Mouse (Mus musculus) testis, adult 2 months (tissue): ENCODE measurements around the gene Gm10188. TPM values are rescaled to one million over a fixed set of nuclear protein-coding genes. Genes with fewer than 3 reads are reported as not detected.

Experiments used
- H3K27ac ChIP-seq: fragments of 200-500 bp; 2 replicates; pipeline ENCODE4 v1.5.1; 2012; ENCODE audit warnings: low read depth, low read length; ENCODE audit not compliant: control insufficient read depth, insufficient read depth
- H3K27me3 ChIP-seq: fragments of 200-500 bp; 2 replicates; pipeline ENCODE4 v1.6.1; 2012; ENCODE audit warnings: mild to moderate bottlenecking, low read length, moderate library complexity; ENCODE audit not compliant: control insufficient read depth, insufficient read depth
- H3K36me3 ChIP-seq: fragments of 200-500 bp; 2 replicates; pipeline ENCODE4 v1.6.1; 2012; ENCODE audit warnings: mild to moderate bottlenecking, low read length; ENCODE audit not compliant: control insufficient read depth, insufficient read depth
- H3K4me1 ChIP-seq: fragments of 200-500 bp; 2 replicates; pipeline ENCODE4 v1.6.1; 2012; ENCODE audit warnings: low read length; ENCODE audit not compliant: control insufficient read depth, insufficient read depth
- H3K4me3 ChIP-seq: fragments of 200-500 bp; 2 replicates; pipeline ENCODE4 v1.5.1; 2012; ENCODE audit warnings: low read depth, mild to moderate bottlenecking, low read length, moderate library complexity, mixed read lengths; ENCODE audit not compliant: control insufficient read depth
- CTCF ChIP-seq: fragments of 200-500 bp; IDR thresholded peaks from 2 replicates; pipeline ENCODE4 v1.5.1; 2012; ENCODE audit warnings: low read depth, mild to moderate bottlenecking, inconsistent platforms, low read length, moderate library complexity; ENCODE audit not compliant: control insufficient read depth, insufficient read depth, insufficient replicate concordance
- POLR2A ChIP-seq: fragments of 200-500 bp; IDR thresholded peaks from 2 replicates; pipeline ENCODE4 v1.6.1; 2012; ENCODE audit warnings: low read depth, mild to moderate bottlenecking, inconsistent platforms, low read length, moderate library complexity; ENCODE audit not compliant: control insufficient read depth
- polyA plus RNA-seq: library from polyadenylated mRNA; depleted of rRNA; stranded (reverse); fragments of >200 nt; gene quantifications from 2 replicates; pipeline ENCODE4 v1.2.3, GENCODE M21; 2012; rRNA removed

Gm10188 gene
- polyA plus RNA-seq, 1 experiment = 4.0 TPM

DNA sequence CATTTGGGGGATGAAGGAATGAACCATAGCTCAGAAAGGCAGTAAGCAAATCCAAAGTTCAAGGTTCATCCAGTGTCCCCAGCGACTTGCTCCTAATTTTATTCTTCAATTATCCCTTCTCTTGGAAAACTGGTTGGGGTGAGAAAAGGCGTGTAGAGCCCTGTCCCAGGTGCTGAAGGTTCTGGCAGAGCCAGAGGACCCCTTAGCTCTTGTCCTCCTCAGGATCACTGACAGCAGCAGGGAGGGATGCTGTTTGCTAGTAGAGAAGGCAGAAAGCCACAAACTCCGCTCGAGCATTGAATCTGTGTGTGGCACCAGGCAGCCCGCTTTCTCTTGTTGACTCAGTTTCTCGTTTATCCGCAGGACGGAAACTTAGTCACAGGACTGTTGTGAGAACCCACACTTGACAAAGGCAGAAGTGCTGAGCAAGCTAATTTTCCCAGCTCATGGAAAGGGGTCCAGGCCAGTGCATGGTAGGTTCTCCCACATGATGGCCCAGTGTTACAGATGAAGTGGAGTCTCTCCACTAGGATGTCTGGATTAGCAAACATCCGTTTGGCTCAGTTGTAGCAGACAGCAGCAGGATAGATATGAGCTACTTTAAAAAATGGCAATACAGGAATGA, 41.0 kb downstream of the Gm10188 start:
- Histone ChIP-seq H3K4me1 (peaks cover 16% of the 10 kb centered on the region), H3K4me3 (no peak overlapping the region), H3K27me3 (peaks cover 7% of the 10 kb centered on the region; the same call in 1 of the 2 replicates), H3K36me3 (no peaks in the 10 kb centered on the region), H3K27ac (no peak overlapping the region)
- TF ChIP-seq CTCF = no peak
- TF ChIP-seq POLR2A = no peak

DNA sequence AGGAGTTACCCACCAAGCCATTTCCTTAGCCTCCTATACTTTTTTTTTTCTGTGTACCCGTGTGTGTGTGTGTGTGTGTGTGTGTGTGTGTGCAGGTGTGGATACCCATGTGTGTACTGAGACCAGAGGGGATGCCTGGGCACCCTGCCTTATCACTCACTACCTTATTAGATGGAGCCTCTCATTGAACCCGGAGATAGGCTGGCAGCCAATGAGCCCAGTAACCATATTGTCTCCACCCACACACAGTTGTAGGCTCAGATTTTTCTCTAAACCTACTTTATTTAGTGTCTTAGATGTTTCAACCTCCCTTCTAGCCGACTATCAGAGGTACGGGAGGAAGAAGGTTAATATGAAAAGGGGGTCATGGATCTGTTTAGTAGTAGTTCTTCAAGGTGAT, 43.3 kb downstream of the Gm10188 start:
- no peak overlapping the region for H3K27ac ChIP-seq
- H3K27me3 ChIP-seq = peaks cover 6% of the 10 kb centered on the region; the same call in 1 of the 2 replicates
- H3K4me3 ChIP-seq = no peak overlapping the region
- H3K4me1 ChIP-seq = peaks cover 15% of the 10 kb centered on the region
- no peaks in the 10 kb centered on the region for H3K36me3 ChIP-seq
- TF ChIP-seq CTCF = no peak
- no peak for TF ChIP-seq POLR2A

Other genes starting within 250 kb of the Gm10188 start
- 3.9 and 4.3 TPM in 2 replicates for gene Elk4, start 222.2 kb downstream of the Gm10188 start, polyA plus RNA-seq
- 0.10 and 0.31 TPM in 2 replicates for gene Mfsd4a, start 161.7 kb downstream of the Gm10188 start, polyA plus RNA-seq
- 24.9 and 27.1 TPM in 2 replicates for gene Cdk18, start 90.1 kb downstream of the Gm10188 start, polyA plus RNA-seq
- 162 and 173 TPM in 2 replicates for gene Lemd1, start 38.3 kb downstream of the Gm10188 start, polyA plus RNA-seq
- gene AC124108.1, start 38.3 kb downstream of the Gm10188 start, polyA plus RNA-seq = 0.07 and 0.14 TPM in 2 replicates
- 0.69 and 0.70 TPM in 2 replicates for gene Klhdc8a, start 68.9 kb upstream of the Gm10188 start, polyA plus RNA-seq
- 3.1 and 4.7 TPM in 2 replicates for gene Nuak2, start 86.4 kb upstream of the Gm10188 start, polyA plus RNA-seq
- 1.7 and 1.8 TPM in 2 replicates for gene Tmcc2, start 161.5 kb upstream of the Gm10188 start, polyA plus RNA-seq
- 3.3 and 3.7 TPM in 2 replicates for gene Dstyk, start 187.8 kb upstream of the Gm10188 start, polyA plus RNA-seq
- gene Rbbp5, start 247.6 kb upstream of the Gm10188 start, polyA plus RNA-seq = 6.7 and 9.1 TPM in 2 replicates